ENCODE assay signal across 20 mouse cellular contexts in the genomic region with DNA sequence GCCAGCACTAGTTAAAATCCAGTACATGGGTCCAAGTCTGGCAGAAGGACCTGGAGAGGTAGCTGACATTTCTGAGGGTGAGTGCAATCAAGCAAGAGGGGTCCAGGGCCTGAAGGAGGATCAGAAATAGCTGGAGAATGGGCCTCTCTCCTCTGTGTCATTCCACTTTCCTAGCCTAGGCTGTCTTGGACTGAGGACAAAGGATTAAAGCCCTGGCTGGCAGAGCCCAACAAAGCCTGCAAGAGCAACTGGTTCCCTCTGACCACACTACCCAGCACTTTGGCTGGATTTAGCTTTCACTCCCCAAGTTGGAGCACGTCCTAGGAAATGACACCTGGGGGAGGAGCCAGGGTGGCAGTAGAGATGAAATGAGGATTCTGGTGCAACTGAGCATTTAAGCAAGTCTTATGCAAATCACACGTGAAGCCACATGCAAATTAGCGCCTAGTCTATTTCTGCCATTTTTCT. TPM values are rescaled to one million over a fixed set of nuclear protein-coding genes. Genes with fewer than 3 reads are reported as not detected.
DNase-seq lines count a peak whose midpoint lies in the region; ATAC-seq and TF ChIP-seq lines count a peak whose summit lies in the region.
"Had no signal": no experiment of that assay in that cellular context is flagged by ENCODE, and none has a peak within 500 bp of the region (broad histone marks: within the 10 kb centered on the region; RNA-seq: fewer than 3 reads in every experiment).

No protein-coding gene starts in this region.

- peak; percentile 81 to 87 for DNase-seq in cerebellum, postnatal 10 days
- no peak for DNase-seq in thymus, postnatal 10 days (ENCODE audit: low spot score in 2 of 2)
- DNase-seq in left cerebral cortex, adult 2 months (ENCODE audit: extremely low spot score in 1 of 2, low spot score in 2 of 2) = no peak
- DNase-seq: gastrocnemius, postnatal 25 days; kidney, adult 18-20 months; layer of hippocampus, postnatal 36 days; liver, postnatal 0 days; lung, postnatal 36 days; right cerebral cortex, adult 18-20 months; thymus, adult 2 months had no signal

- H3K9ac ChIP-seq in forebrain, embryonic 13.5 days = no peak overlapping the region
- no peak overlapping the region for H3K9ac ChIP-seq in forebrain, embryonic 12.5 days
- H3K9ac ChIP-seq in midbrain, embryonic 16.5 days (ENCODE audit: low read depth, low read length) = no peak overlapping the region
- H3K9ac ChIP-seq in midbrain, embryonic 13.5 days (replicated peaks) = no peak overlapping the region
- H3K9ac ChIP-seq: heart, embryonic 13.5 days; hindbrain, embryonic 12.5 days; limb, embryonic 12.5 days; liver, postnatal 0 days had no signal

- peak; percentile 57; the same call in 1 of the 2 replicates for ATAC-seq in forebrain, embryonic 13.5 days
- ATAC-seq in forebrain, embryonic 12.5 days (ENCODE audit: low FRiP score) = no peak
- ATAC-seq in midbrain, embryonic 16.5 days = 0 out of 2 replicates have a peak, but pooled peaks have one; percentile 59
- no peak for ATAC-seq in midbrain, embryonic 13.5 days
- ATAC-seq: liver, postnatal 0 days had no signal

- H3K4me2 ChIP-seq in forebrain, embryonic 13.5 days = no peak overlapping the region
- no peak overlapping the region for H3K4me2 ChIP-seq in forebrain, embryonic 12.5 days
- no peak overlapping the region for H3K4me2 ChIP-seq in midbrain, embryonic 16.5 days (ENCODE audit: low read length)
- H3K4me2 ChIP-seq in midbrain, embryonic 13.5 days (replicated peaks) = no peak overlapping the region
- H3K4me2 ChIP-seq in myocyte (ENCODE audit: low read depth) = no peak overlapping the region
- H3K4me2 ChIP-seq: heart, embryonic 13.5 days; hindbrain, embryonic 12.5 days; limb, embryonic 12.5 days had no signal

- no peaks in the 10 kb centered on the region for H3K79me2 ChIP-seq in myocyte (ENCODE audit: control insufficient read depth, insufficient read depth)

- no peaks in the 10 kb centered on the region for H3K36me3 ChIP-seq in forebrain, embryonic 13.5 days (ENCODE audit: poor library complexity, severe bottlenecking)
- no peaks in the 10 kb centered on the region for H3K36me3 ChIP-seq in forebrain, embryonic 12.5 days (replicated peaks)
- H3K36me3 ChIP-seq in midbrain, embryonic 16.5 days (ENCODE audit: control insufficient read depth, insufficient read depth, low read length) = no peaks in the 10 kb centered on the region
- no peaks in the 10 kb centered on the region for H3K36me3 ChIP-seq in midbrain, embryonic 13.5 days
- no peaks in the 10 kb centered on the region for H3K36me3 ChIP-seq in myocyte (ENCODE audit: control insufficient read depth, insufficient read depth)
- H3K36me3 ChIP-seq: heart, embryonic 13.5 days; hindbrain, embryonic 12.5 days; limb, embryonic 12.5 days had no signal

- H3K9me3 ChIP-seq in forebrain, embryonic 13.5 days (replicated peaks) = no peaks in the 10 kb centered on the region
- no peaks in the 10 kb centered on the region for H3K9me3 ChIP-seq in forebrain, embryonic 12.5 days
- H3K9me3 ChIP-seq in midbrain, embryonic 16.5 days (replicated peaks; ENCODE audit: control insufficient read depth, low read length, poor library complexity, severe bottlenecking) = no peaks in the 10 kb centered on the region
- H3K9me3 ChIP-seq in midbrain, embryonic 13.5 days = no peaks in the 10 kb centered on the region
- H3K9me3 ChIP-seq: heart, embryonic 13.5 days; hindbrain, embryonic 12.5 days; limb, embryonic 12.5 days had no signal

- peaks cover 26% of the 10 kb centered on the region for H3K27me3 ChIP-seq in forebrain, embryonic 13.5 days
- peaks cover 22% of the 10 kb centered on the region for H3K27me3 ChIP-seq in forebrain, embryonic 12.5 days
- peaks cover 6% of the 10 kb centered on the region for H3K27me3 ChIP-seq in midbrain, embryonic 16.5 days (ENCODE audit: control insufficient read depth, insufficient read depth, low read depth, low read length)
- peaks cover 24% of the 10 kb centered on the region for H3K27me3 ChIP-seq in midbrain, embryonic 13.5 days
- H3K27me3 ChIP-seq in myocyte (ENCODE audit: control insufficient read depth, insufficient read depth, insufficient read length) = no peaks in the 10 kb centered on the region

- no peak overlapping the region for H3K4me3 ChIP-seq in forebrain, embryonic 13.5 days
- H3K4me3 ChIP-seq in forebrain, embryonic 12.5 days (replicated peaks) = no peak overlapping the region
- H3K4me3 ChIP-seq in midbrain, embryonic 16.5 days (ENCODE audit: low read depth, low read length) = no peak overlapping the region
- H3K4me3 ChIP-seq in midbrain, embryonic 13.5 days (replicated peaks) = no peak overlapping the region
- H3K4me3 ChIP-seq in myocyte = no peak overlapping the region
- no peak overlapping the region for H3K4me3 ChIP-seq in left cerebral cortex, adult 2 months
- H3K4me3 ChIP-seq: heart, embryonic 13.5 days; hindbrain, embryonic 12.5 days; limb, embryonic 12.5 days had no signal

- 32% methylated on average over 3 of the region's 3 CpGs for WGBS in forebrain, embryonic 13.5 days
- 56% methylated on average over 3 of the region's 3 CpGs for WGBS in forebrain, embryonic 12.5 days
- 51% methylated on average over 3 of the region's 3 CpGs for WGBS in midbrain, embryonic 16.5 days
- WGBS in midbrain, embryonic 13.5 days = 50% methylated on average over 3 of the region's 3 CpGs

- intact Hi-C loops in left cerebral cortex, adult 2 months (cut with DNase I) = no loop called here

- no peak for TF ChIP-seq CTCF in left cerebral cortex, adult 2 months (IDR thresholded peaks at IDR 0.05)

- no peak for TF ChIP-seq POLR2A in myocyte (IDR thresholded peaks at IDR 0.05; ENCODE audit: insufficient read length, low read depth)

- no peak overlapping the region for H3ac ChIP-seq in myocyte (ENCODE audit: control insufficient read depth, insufficient read length)

- H3K27ac ChIP-seq in forebrain, embryonic 13.5 days = no peak overlapping the region
- no peak overlapping the region for H3K27ac ChIP-seq in forebrain, embryonic 12.5 days
- H3K27ac ChIP-seq in midbrain, embryonic 16.5 days (ENCODE audit: low read length) = no peak overlapping the region
- no peak overlapping the region for H3K27ac ChIP-seq in midbrain, embryonic 13.5 days
- no peak overlapping the region for H3K27ac ChIP-seq in left cerebral cortex, adult 2 months
- H3K27ac ChIP-seq: heart, embryonic 13.5 days; hindbrain, embryonic 12.5 days; limb, embryonic 12.5 days had no signal

- peaks cover 23% of the 10 kb centered on the region for H3K4me1 ChIP-seq in forebrain, embryonic 13.5 days
- peaks cover 21% of the 10 kb centered on the region for H3K4me1 ChIP-seq in forebrain, embryonic 12.5 days
- peaks cover 17% of the 10 kb centered on the region for H3K4me1 ChIP-seq in midbrain, embryonic 16.5 days (ENCODE audit: control insufficient read depth, insufficient read depth, low read length)
- peaks cover 29% of the 10 kb centered on the region for H3K4me1 ChIP-seq in midbrain, embryonic 13.5 days (replicated peaks)

TF ChIP-seq in myocyte, 11 proteins besides CTCF, POLR2A, EP300 and RAD21 (continues in another document):
- TF ChIP-seq SRF (IDR thresholded peaks at IDR 0.05; ENCODE audit: control insufficient read depth, insufficient read length, low read depth) = no peak
- TF ChIP-seq MYOD1 (IDR thresholded peaks at IDR 0.05; ENCODE audit: control insufficient read depth in 1 of 3, insufficient read length in 2 of 3, low read depth in 2 of 3) = peak in 1 of 3 experiments; percentile 35

RNA-seq across cellular contexts. Expression of gene Cplx3, which starts 4.3 kb away (rescaled TPM):
- not detected in 2 replicates for polyA plus RNA-seq in forebrain, embryonic 13.5 days (2015; fragmentation: Nextera tagmentation; extraction: Ambion mirVana)
- polyA plus RNA-seq in forebrain, embryonic 12.5 days (2016; fragmentation: Nextera tagmentation; extraction: Ambion mirVana) = 0.65 TPM in 1 of 2 replicates, not detected in the other
- 0.46 and 1.3 TPM in 2 replicates for polyA plus RNA-seq in midbrain, embryonic 16.5 days (2015; fragmentation: Nextera tagmentation; extraction: Ambion mirVana)
- 2.2 and 3.3 TPM in 2 replicates for polyA plus RNA-seq in midbrain, embryonic 13.5 days (2015; fragmentation: Nextera tagmentation; extraction: Ambion mirVana)
- 0.23 TPM for polyA plus RNA-seq in myocyte (2012; fragmentation: generic; extraction: Trizol)
- total RNA-seq in left cerebral cortex, adult 2 months (2021) = 1 to 10 TPM; 9.1 to 9.6 TPM
- total RNA-seq: gastrocnemius, postnatal 25 days; neutrophil, adult 5-6 weeks had no signal
- polyA plus RNA-seq: heart, embryonic 13.5 days; large intestine, adult 2 months; limb, embryonic 12.5 days; liver, postnatal 0 days had no signal

RNA-seq across cellular contexts. Expression of gene Lman1l, which starts 10.2 kb away (rescaled TPM):
- not detected in 2 replicates for polyA plus RNA-seq in forebrain, embryonic 13.5 days (2015; fragmentation: Nextera tagmentation; extraction: Ambion mirVana)
- not detected in 2 replicates for polyA plus RNA-seq in forebrain, embryonic 12.5 days (2016; fragmentation: Nextera tagmentation; extraction: Ambion mirVana)
- not detected in 2 replicates for polyA plus RNA-seq in midbrain, embryonic 16.5 days (2015; fragmentation: Nextera tagmentation; extraction: Ambion mirVana)
- polyA plus RNA-seq in midbrain, embryonic 13.5 days (2015; fragmentation: Nextera tagmentation; extraction: Ambion mirVana) = not detected in 2 replicates
- polyA plus RNA-seq in myocyte (2012; fragmentation: generic; extraction: Trizol) = 1.00 TPM
- total RNA-seq in left cerebral cortex, adult 2 months (2021) = not detected
- total RNA-seq: gastrocnemius, postnatal 25 days; layer of hippocampus, postnatal 36 days had no signal
- polyA plus RNA-seq: heart, embryonic 13.5 days; hindbrain, embryonic 12.5 days; limb, embryonic 12.5 days; liver, postnatal 0 days had no signal

RNA-seq across cellular contexts. Expression of gene Ulk3, which starts 21.1 kb away (rescaled TPM):
- 20.0 and 20.3 TPM in 2 replicates for polyA plus RNA-seq in forebrain, embryonic 13.5 days (2015; fragmentation: Nextera tagmentation; extraction: Ambion mirVana)
- 19.9 and 24.1 TPM in 2 replicates for polyA plus RNA-seq in forebrain, embryonic 12.5 days (2016; fragmentation: Nextera tagmentation; extraction: Ambion mirVana)
- 29.5 and 38.3 TPM in 2 replicates for polyA plus RNA-seq in midbrain, embryonic 16.5 days (2015; fragmentation: Nextera tagmentation; extraction: Ambion mirVana)
- polyA plus RNA-seq in midbrain, embryonic 13.5 days (2015; fragmentation: Nextera tagmentation; extraction: Ambion mirVana) = 23.5 and 25.1 TPM in 2 replicates
- polyA plus RNA-seq in myocyte (2012; fragmentation: generic; extraction: Trizol) = 12.2 TPM
- 10 to 100 TPM; 36.3 to 37.1 TPM for total RNA-seq in left cerebral cortex, adult 2 months (2021)

RNA-seq across cellular contexts. Expression of gene Csk, which starts 43.0 kb away (rescaled TPM):
- polyA plus RNA-seq in forebrain, embryonic 13.5 days (2015; fragmentation: Nextera tagmentation; extraction: Ambion mirVana) = 35.0 and 39.8 TPM in 2 replicates
- 28.6 and 29.8 TPM in 2 replicates for polyA plus RNA-seq in forebrain, embryonic 12.5 days (2016; fragmentation: Nextera tagmentation; extraction: Ambion mirVana)
- 38.2 and 39.2 TPM in 2 replicates for polyA plus RNA-seq in midbrain, embryonic 16.5 days (2015; fragmentation: Nextera tagmentation; extraction: Ambion mirVana)
- 35.9 and 41.9 TPM in 2 replicates for polyA plus RNA-seq in midbrain, embryonic 13.5 days (2015; fragmentation: Nextera tagmentation; extraction: Ambion mirVana)
- 76.7 TPM for polyA plus RNA-seq in myocyte (2012; fragmentation: generic; extraction: Trizol)
- 10 to 100 TPM; 32.9 to 39.6 TPM for total RNA-seq in left cerebral cortex, adult 2 months (2021)

RNA-seq across cellular contexts. Expression of gene Scamp2, which starts 49.6 kb away (rescaled TPM):
- 56.5 and 63.9 TPM in 2 replicates for polyA plus RNA-seq in forebrain, embryonic 13.5 days (2015; fragmentation: Nextera tagmentation; extraction: Ambion mirVana)
- polyA plus RNA-seq in forebrain, embryonic 12.5 days (2016; fragmentation: Nextera tagmentation; extraction: Ambion mirVana) = 57.8 and 60.6 TPM in 2 replicates
- 44.1 and 44.2 TPM in 2 replicates for polyA plus RNA-seq in midbrain, embryonic 16.5 days (2015; fragmentation: Nextera tagmentation; extraction: Ambion mirVana)
- 54.2 and 57.5 TPM in 2 replicates for polyA plus RNA-seq in midbrain, embryonic 13.5 days (2015; fragmentation: Nextera tagmentation; extraction: Ambion mirVana)
- 38.3 TPM for polyA plus RNA-seq in myocyte (2012; fragmentation: generic; extraction: Trizol)
- total RNA-seq in left cerebral cortex, adult 2 months (2021) = 10 to 100 TPM; 19.8 to 22.3 TPM

Comparison
In these comparisons a context has a peak if more than half of its experiments do, and no peak if none do; other contexts are left out.
1. ATAC-seq: peak in forebrain, embryonic 13.5 days (single experiment) and midbrain, embryonic 16.5 days (single experiment); none in forebrain, embryonic 12.5 days (single experiment) and midbrain, embryonic 13.5 days (single experiment).
2. DNase-seq: peak in cerebellum, postnatal 10 days (2 of 2); none in thymus, postnatal 10 days (0 of 2) and left cerebral cortex, adult 2 months (0 of 2).